Mouse (Mus musculus): ENCODE measurements around the gene Ccdc167. TPM values are rescaled to one million over a fixed set of nuclear protein-coding genes. Genes with fewer than 3 reads are reported as not detected.

Gene Ccdc167
- polyA plus RNA-seq, 1 experiment from 2014 or later = 11.3 TPM

GRCm38 (mm10) chr17:29698421-29698820, 18.4 kb downstream of the Ccdc167 start:
- Histone ChIP-seq H3K4me2 (ENCODE audit: low read length) (no peak overlapping the region), H3K9me3 (ENCODE audit: control insufficient read depth, low read length) (no peaks in the 10 kb centered on the region), H3K4me1 (ENCODE audit: control insufficient read depth, insufficient read depth, low read length) (no peaks in the 10 kb centered on the region), H3K36me3 (ENCODE audit: control insufficient read depth, insufficient read depth, low read length) (peaks cover 92% of the 10 kb centered on the region), H3K27ac (replicated peaks; ENCODE audit: low read depth, low read length) (no peak overlapping the region), H3K4me3 (replicated peaks; ENCODE audit: low read depth, low read length) (no peak overlapping the region), H3K27me3 (ENCODE audit: control insufficient read depth, insufficient read depth, low read length) (no peaks in the 10 kb centered on the region), H3K9ac (replicated peaks; ENCODE audit: low read length) (no peak overlapping the region)
- no peak for DNase-seq
- WGBS = 81% methylated on average over 6 of the region's 6 CpGs
- no peak for ATAC-seq (ENCODE audit: low FRiP score, low TSS enrichment)

GRCm38 (mm10) chr17:29696940-29697339, 19.9 kb downstream of the Ccdc167 start:
- Histone ChIP-seq H3K27ac (replicated peaks; ENCODE audit: low read depth, low read length) (no peak overlapping the region), H3K4me2 (ENCODE audit: low read length) (no peak overlapping the region), H3K36me3 (ENCODE audit: control insufficient read depth, insufficient read depth, low read length) (peaks cover 83% of the 10 kb centered on the region), H3K9me3 (ENCODE audit: control insufficient read depth, low read length) (no peaks in the 10 kb centered on the region), H3K4me3 (replicated peaks; ENCODE audit: low read depth, low read length) (no peak overlapping the region), H3K9ac (replicated peaks; ENCODE audit: low read length) (no peak overlapping the region), H3K27me3 (ENCODE audit: control insufficient read depth, insufficient read depth, low read length) (no peaks in the 10 kb centered on the region), H3K4me1 (ENCODE audit: control insufficient read depth, insufficient read depth, low read length) (no peaks in the 10 kb centered on the region)
- DNase-seq = no peak
- 96% methylated on average over 8 of the region's 8 CpGs for WGBS
- no peak for ATAC-seq (ENCODE audit: low FRiP score, low TSS enrichment)

- H3K9me3 ChIP-seq (ENCODE audit: control insufficient read depth, low read length) = no peaks in the 10 kb centered on the region
- H3K9ac ChIP-seq (replicated peaks; ENCODE audit: low read length) = no peak overlapping the region
- H3K4me1 ChIP-seq (ENCODE audit: control insufficient read depth, insufficient read depth, low read length) = no peaks in the 10 kb centered on the region
- no peaks in the 10 kb centered on the region for H3K27me3 ChIP-seq (ENCODE audit: control insufficient read depth, insufficient read depth, low read length)
- no peak overlapping the region for H3K27ac ChIP-seq (replicated peaks; ENCODE audit: low read depth, low read length)
- no peak overlapping the region for H3K4me2 ChIP-seq (ENCODE audit: low read length)
- ATAC-seq (ENCODE audit: low FRiP score, low TSS enrichment) (no peak), DNase-seq (no peak)
- peaks cover 82% of the 10 kb centered on the region for H3K36me3 ChIP-seq (ENCODE audit: control insufficient read depth, insufficient read depth, low read length)
- 86% methylated on average over 4 of the region's 4 CpGs for WGBS
- no peak overlapping the region for H3K4me3 ChIP-seq (replicated peaks; ENCODE audit: low read depth, low read length)
Measured at GRCm38 (mm10) chr17:29694516-29694915, 22.3 kb downstream of the Ccdc167 start.

- no peaks in the 10 kb centered on the region for H3K4me1 ChIP-seq (ENCODE audit: control insufficient read depth, insufficient read depth, low read length)
- H3K4me3 ChIP-seq (replicated peaks; ENCODE audit: low read depth, low read length) = no peak overlapping the region
- H3K4me2 ChIP-seq (ENCODE audit: low read length) = no peak overlapping the region
- WGBS = 83% methylated on average over 2 of the region's 2 CpGs
- H3K9me3 ChIP-seq (ENCODE audit: control insufficient read depth, low read length) = no peaks in the 10 kb centered on the region
- DNase-seq (no peak), ATAC-seq (ENCODE audit: low FRiP score, low TSS enrichment) (no peak)
- no peak overlapping the region for H3K27ac ChIP-seq (replicated peaks; ENCODE audit: low read depth, low read length)
- peaks cover 76% of the 10 kb centered on the region for H3K36me3 ChIP-seq (ENCODE audit: control insufficient read depth, insufficient read depth, low read length)
- H3K9ac ChIP-seq (replicated peaks; ENCODE audit: low read length) = no peak overlapping the region
- H3K27me3 ChIP-seq (ENCODE audit: control insufficient read depth, insufficient read depth, low read length) = no peaks in the 10 kb centered on the region
Measured at GRCm38 (mm10) chr17:29693571-29693970, 23.3 kb downstream of the Ccdc167 start.

- no peaks in the 10 kb centered on the region for H3K4me1 ChIP-seq (ENCODE audit: control insufficient read depth, insufficient read depth, low read length)
- ATAC-seq (ENCODE audit: low FRiP score, low TSS enrichment) (no peak), DNase-seq (no peak)
- no peak overlapping the region for H3K4me2 ChIP-seq (ENCODE audit: low read length)
- no peak overlapping the region for H3K9ac ChIP-seq (replicated peaks; ENCODE audit: low read length)
- WGBS = 97% methylated on average over 2 of the region's 2 CpGs
- no peaks in the 10 kb centered on the region for H3K9me3 ChIP-seq (ENCODE audit: control insufficient read depth, low read length)
- no peak overlapping the region for H3K4me3 ChIP-seq (replicated peaks; ENCODE audit: low read depth, low read length)
- no peak overlapping the region for H3K27ac ChIP-seq (replicated peaks; ENCODE audit: low read depth, low read length)
- H3K36me3 ChIP-seq (ENCODE audit: control insufficient read depth, insufficient read depth, low read length) = peaks cover 76% of the 10 kb centered on the region
- H3K27me3 ChIP-seq (ENCODE audit: control insufficient read depth, insufficient read depth, low read length) = no peaks in the 10 kb centered on the region
Measured at GRCm38 (mm10) chr17:29692827-29693226, 24.0 kb downstream of the Ccdc167 start.

- no peak for ATAC-seq (ENCODE audit: low FRiP score, low TSS enrichment)
- peaks cover 82% of the 10 kb centered on the region for H3K36me3 ChIP-seq (ENCODE audit: control insufficient read depth, insufficient read depth, low read length)
- H3K9me3 ChIP-seq (ENCODE audit: control insufficient read depth, low read length) = no peaks in the 10 kb centered on the region
- no peaks in the 10 kb centered on the region for H3K4me1 ChIP-seq (ENCODE audit: control insufficient read depth, insufficient read depth, low read length)
- no peak overlapping the region for H3K4me2 ChIP-seq (ENCODE audit: low read length)
- no peak overlapping the region for H3K4me3 ChIP-seq (replicated peaks; ENCODE audit: low read depth, low read length)
- H3K27ac ChIP-seq (replicated peaks; ENCODE audit: low read depth, low read length) = no peak overlapping the region
- 89% methylated on average over 6 of the region's 6 CpGs for WGBS
- DNase-seq = no peak
- no peaks in the 10 kb centered on the region for H3K27me3 ChIP-seq (ENCODE audit: control insufficient read depth, insufficient read depth, low read length)
- H3K9ac ChIP-seq (replicated peaks; ENCODE audit: low read length) = no peak overlapping the region
Measured at GRCm38 (mm10) chr17:29690257-29690656, 26.6 kb downstream of the Ccdc167 start.

- ATAC-seq (ENCODE audit: low FRiP score, low TSS enrichment) (no peak), DNase-seq (no peak)
- Histone ChIP-seq H3K9me3 (ENCODE audit: control insufficient read depth, low read length) (no peaks in the 10 kb centered on the region), H3K36me3 (ENCODE audit: control insufficient read depth, insufficient read depth, low read length) (peaks cover 81% of the 10 kb centered on the region), H3K27ac (replicated peaks; ENCODE audit: low read depth, low read length) (no peak overlapping the region), H3K4me3 (replicated peaks; ENCODE audit: low read depth, low read length) (no peak overlapping the region), H3K4me1 (ENCODE audit: control insufficient read depth, insufficient read depth, low read length) (no peaks in the 10 kb centered on the region), H3K27me3 (ENCODE audit: control insufficient read depth, insufficient read depth, low read length) (no peaks in the 10 kb centered on the region), H3K9ac (replicated peaks; ENCODE audit: low read length) (no peak overlapping the region), H3K4me2 (ENCODE audit: low read length) (no peak overlapping the region)
- 94% methylated on average over 10 of the region's 10 CpGs for WGBS
Measured at GRCm38 (mm10) chr17:29688610-29689009, 28.2 kb downstream of the Ccdc167 start.

GRCm38 (mm10) chr17:29687373-29687772, 29.5 kb downstream of the Ccdc167 start:
- no peaks in the 10 kb centered on the region for H3K9me3 ChIP-seq (ENCODE audit: control insufficient read depth, low read length)
- DNase-seq = no peak
- no peaks in the 10 kb centered on the region for H3K4me1 ChIP-seq (ENCODE audit: control insufficient read depth, insufficient read depth, low read length)
- no peak overlapping the region for H3K4me2 ChIP-seq (ENCODE audit: low read length)
- no peak overlapping the region for H3K4me3 ChIP-seq (replicated peaks; ENCODE audit: low read depth, low read length)
- 75% methylated on average over 6 of the region's 6 CpGs for WGBS
- H3K36me3 ChIP-seq (ENCODE audit: control insufficient read depth, insufficient read depth, low read length) = peaks cover 86% of the 10 kb centered on the region
- ATAC-seq (ENCODE audit: low FRiP score, low TSS enrichment) = no peak
- H3K27ac ChIP-seq (replicated peaks; ENCODE audit: low read depth, low read length) = no peak overlapping the region
- no peaks in the 10 kb centered on the region for H3K27me3 ChIP-seq (ENCODE audit: control insufficient read depth, insufficient read depth, low read length)
- no peak overlapping the region for H3K9ac ChIP-seq (replicated peaks; ENCODE audit: low read length)

GRCm38 (mm10) chr17:29686771-29687170, 30.1 kb downstream of the Ccdc167 start:
- H3K27me3 ChIP-seq (ENCODE audit: control insufficient read depth, insufficient read depth, low read length) = no peaks in the 10 kb centered on the region
- H3K27ac ChIP-seq (replicated peaks; ENCODE audit: low read depth, low read length) = no peak overlapping the region
- DNase-seq = no peak
- WGBS = 96% methylated on average over 5 of the region's 5 CpGs
- peaks cover 92% of the 10 kb centered on the region for H3K36me3 ChIP-seq (ENCODE audit: control insufficient read depth, insufficient read depth, low read length)
- no peak overlapping the region for H3K4me3 ChIP-seq (replicated peaks; ENCODE audit: low read depth, low read length)
- no peak overlapping the region for H3K4me2 ChIP-seq (ENCODE audit: low read length)
- H3K4me1 ChIP-seq (ENCODE audit: control insufficient read depth, insufficient read depth, low read length) = no peaks in the 10 kb centered on the region
- no peak for ATAC-seq (ENCODE audit: low FRiP score, low TSS enrichment)
- H3K9me3 ChIP-seq (ENCODE audit: control insufficient read depth, low read length) = no peaks in the 10 kb centered on the region
- no peak overlapping the region for H3K9ac ChIP-seq (replicated peaks; ENCODE audit: low read length)
